Mouse (Mus musculus): ENCODE measurements at regions not wholly inside any gene's neighbourhood (a gene's known extent, or its start where the extent isn't known, plus 50 kb on each side); places are given as distances from the start of the nearest gene placed in this dataset.

- in situ Hi-C loops (cut with MboI; ENCODE audit: unreplicated experiment in 2 of 2): no loop called here
These were observed 412.3 kb upstream of the Tmpo start for GRCm38 (mm10) chr10:91593378-91593777.

- in situ Hi-C loops (cut with MboI; ENCODE audit: unreplicated experiment in 2 of 2): no loop called here
These were observed 410.7 kb upstream of the Tmpo start for GRCm38 (mm10) chr10:91591845-91592244.

- in situ Hi-C loops (cut with MboI; ENCODE audit: unreplicated experiment in 2 of 2): no loop called here
These were observed 410.3 kb upstream of the Tmpo start for GRCm38 (mm10) chr10:91591398-91591811.

GRCm38 (mm10) chr10:91583204-91583603 lies 402.1 kb upstream of the Tmpo start:
- in situ Hi-C loops (cut with MboI; ENCODE audit: unreplicated experiment in 2 of 2): no loop called here

GRCm38 (mm10) chr10:91580959-91581358 lies 399.8 kb upstream of the Tmpo start:
- in situ Hi-C loops (cut with MboI; ENCODE audit: unreplicated experiment in 2 of 2): no loop called here

- in situ Hi-C loops (cut with MboI; ENCODE audit: unreplicated experiment in 2 of 2): no loop called here
These were observed 394.4 kb upstream of the Tmpo start for GRCm38 (mm10) chr10:91575323-91576064.

- in situ Hi-C loops (cut with MboI; ENCODE audit: unreplicated experiment in 2 of 2): no loop called here
These were observed 391.7 kb upstream of the Tmpo start for GRCm38 (mm10) chr10:91572796-91573195.

- in situ Hi-C loops (cut with MboI; ENCODE audit: unreplicated experiment in 2 of 2): no loop called here
These were observed 387.9 kb upstream of the Tmpo start for GRCm38 (mm10) chr10:91569046-91569445.

GRCm38 (mm10) chr10:91566116-91566774 lies 385.1 kb upstream of the Tmpo start:
- in situ Hi-C loops (cut with MboI; ENCODE audit: unreplicated experiment in 2 of 2): no loop called here

GRCm38 (mm10) chr10:91559307-91559706 lies 378.2 kb upstream of the Tmpo start:
- in situ Hi-C loops (cut with MboI; ENCODE audit: unreplicated experiment in 2 of 2): no loop called here

GRCm38 (mm10) chr10:91548071-91548470 lies 367.0 kb upstream of the Tmpo start:
- in situ Hi-C loops (cut with MboI; ENCODE audit: unreplicated experiment in 2 of 2): loop anchor here (5.0 to 25.0 kb wide), 3 partner anchors 154 to 1464 kb away; no protein-coding TSS in a partner anchor

- in situ Hi-C loops (cut with MboI; ENCODE audit: unreplicated experiment in 2 of 2): loop anchor here (5.0 to 25.0 kb wide), 3 partner anchors 156 to 1466 kb away; no protein-coding TSS in a partner anchor
These were observed 365.0 kb upstream of the Tmpo start for GRCm38 (mm10) chr10:91546140-91546539.

GRCm38 (mm10) chr10:91545421-91545820 lies 364.3 kb upstream of the Tmpo start:
- in situ Hi-C loops (cut with MboI; ENCODE audit: unreplicated experiment in 2 of 2): loop anchor here (5.0 to 25.0 kb wide), 3 partner anchors 157 to 1467 kb away; no protein-coding TSS in a partner anchor

GRCm38 (mm10) chr10:91543167-91543918 lies 362.2 kb upstream of the Tmpo start:
- in situ Hi-C loops (cut with MboI; ENCODE audit: unreplicated experiment in 2 of 2): loop anchor here (25.0 kb wide), 1 partner anchor 1119 kb away; no protein-coding TSS in a partner anchor

- in situ Hi-C loops (cut with MboI; ENCODE audit: unreplicated experiment in 2 of 2): loop anchor here (25.0 kb wide), 1 partner anchor 1120 kb away; no protein-coding TSS in a partner anchor
These were observed 361.1 kb upstream of the Tmpo start for GRCm38 (mm10) chr10:91542201-91542604.

GRCm38 (mm10) chr10:91537241-91537640 lies 356.1 kb upstream of the Tmpo start:
- in situ Hi-C loops (cut with MboI; ENCODE audit: unreplicated experiment in 2 of 2): loop anchor here (25.0 kb wide), 1 partner anchor 1125 kb away; no protein-coding TSS in a partner anchor

GRCm38 (mm10) chr10:91535392-91535791 lies 354.3 kb upstream of the Tmpo start:
- in situ Hi-C loops (cut with MboI; ENCODE audit: unreplicated experiment in 2 of 2): loop anchor here (25.0 kb wide), 1 partner anchor 1127 kb away; no protein-coding TSS in a partner anchor

- in situ Hi-C loops (cut with MboI; ENCODE audit: unreplicated experiment in 2 of 2): loop anchor here (25.0 kb wide), 1 partner anchor 1134 kb away; no protein-coding TSS in a partner anchor
These were observed 347.2 kb upstream of the Tmpo start for GRCm38 (mm10) chr10:91528305-91528704.

GRCm38 (mm10) chr10:91521168-91521567 lies 340.1 kb upstream of the Tmpo start:
- in situ Hi-C loops (cut with MboI; ENCODE audit: unreplicated experiment in 2 of 2): no loop called here

GRCm38 (mm10) chr10:91515021-91515371 lies 333.9 kb upstream of the Tmpo start:
- in situ Hi-C loops (cut with MboI; ENCODE audit: unreplicated experiment in 2 of 2): no loop called here
